Mouse (Mus musculus) splenic B cell, adult 2 months (primary cell): ENCODE results near the gene Sestd1.

Experiments
- DNase-seq: peaks from one replicate; pipeline ENCODE4 v3.0.0-alpha.2; 2011; ENCODE audit warnings: low read depth, low spot score
- H3K27me3 ChIP-seq: 2 replicates; pipeline ENCODE4 v1.6.1; 2012; ENCODE audit warnings: mild to moderate bottlenecking, low read length, moderate library complexity, mixed read lengths; ENCODE audit not compliant: control insufficient read depth, poor library complexity, insufficient read depth, severe bottlenecking
- H3K36me3 ChIP-seq: 2 replicates; pipeline ENCODE4 v1.6.1; 2012; ENCODE audit warnings: mild to moderate bottlenecking, low read length, moderate library complexity, mixed read lengths; ENCODE audit not compliant: control insufficient read depth, poor library complexity, insufficient read depth, severe bottlenecking

The Sestd1 gene

DNA sequence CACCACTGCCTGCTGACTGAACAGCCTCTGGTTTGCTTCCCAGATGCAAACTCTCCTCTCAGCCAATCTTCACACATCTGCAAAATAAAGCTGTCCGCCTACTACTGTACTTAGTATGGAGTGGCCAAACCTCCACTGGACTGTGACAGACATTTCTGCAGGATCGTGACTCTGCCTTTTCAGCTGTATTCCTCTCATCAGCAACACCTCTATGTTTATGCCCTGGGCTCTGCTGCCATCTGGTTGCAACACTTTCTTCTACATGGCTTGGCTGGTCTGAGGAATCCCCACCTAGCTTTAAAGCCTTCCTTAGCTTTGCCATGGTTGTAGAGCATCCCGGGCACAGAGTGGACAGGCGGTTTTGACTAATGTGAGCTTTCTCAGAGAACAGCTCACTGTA, 20.3 kb downstream of the Sestd1 start:
- no peaks in the 10 kb centered on the region for H3K27me3 ChIP-seq
- H3K36me3 ChIP-seq, result no peaks in the 10 kb centered on the region
- DNase-seq, result no peak

DNA sequence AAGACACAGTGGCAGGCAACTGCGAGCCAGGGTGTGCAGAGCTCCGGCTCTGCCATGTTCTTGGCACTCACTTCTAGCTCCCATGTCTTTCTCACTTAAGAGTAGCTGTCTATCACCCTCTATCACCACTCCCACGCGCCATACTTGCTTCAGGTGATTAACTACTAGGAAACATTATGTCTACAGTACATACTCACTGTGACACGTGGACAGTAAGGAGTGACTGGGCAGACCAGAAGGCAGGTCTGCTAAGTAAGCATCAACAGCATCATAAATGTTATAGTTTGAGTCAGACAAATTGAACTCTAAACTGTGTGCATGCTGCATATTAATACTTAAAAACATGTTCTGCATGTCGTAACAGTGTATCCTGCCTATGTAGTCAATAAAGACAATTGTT, 27.2 kb downstream of the Sestd1 start:
- DNase-seq, result no peak
- H3K27me3 ChIP-seq, result no peaks in the 10 kb centered on the region

DNA sequence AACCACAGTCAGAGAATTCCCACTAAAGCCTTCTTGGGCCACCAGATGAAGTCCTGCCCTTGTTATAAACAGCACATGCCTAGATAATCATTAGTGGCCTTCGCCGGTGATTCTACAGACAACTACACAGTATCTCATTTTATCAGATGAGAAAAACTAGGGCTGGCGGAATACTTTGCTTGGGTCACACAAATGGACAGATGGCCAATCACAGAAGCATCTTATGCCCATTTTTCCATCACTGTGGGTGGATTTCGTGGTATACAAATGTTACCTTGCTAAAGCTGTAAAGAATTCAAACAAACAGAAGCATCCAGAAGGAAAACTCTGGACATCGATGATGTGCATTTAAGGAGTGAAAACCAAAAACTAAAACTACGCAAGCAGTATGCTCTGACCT, 28.7 kb downstream of the Sestd1 start:
- H3K36me3 ChIP-seq, result no peaks in the 10 kb centered on the region
- DNase-seq, result no peak
- H3K27me3 ChIP-seq, result no peaks in the 10 kb centered on the region

More for the DNA sequence above, 27.2 kb downstream of the Sestd1 start:
- H3K36me3 ChIP-seq, result no peaks in the 10 kb centered on the region

DNA sequence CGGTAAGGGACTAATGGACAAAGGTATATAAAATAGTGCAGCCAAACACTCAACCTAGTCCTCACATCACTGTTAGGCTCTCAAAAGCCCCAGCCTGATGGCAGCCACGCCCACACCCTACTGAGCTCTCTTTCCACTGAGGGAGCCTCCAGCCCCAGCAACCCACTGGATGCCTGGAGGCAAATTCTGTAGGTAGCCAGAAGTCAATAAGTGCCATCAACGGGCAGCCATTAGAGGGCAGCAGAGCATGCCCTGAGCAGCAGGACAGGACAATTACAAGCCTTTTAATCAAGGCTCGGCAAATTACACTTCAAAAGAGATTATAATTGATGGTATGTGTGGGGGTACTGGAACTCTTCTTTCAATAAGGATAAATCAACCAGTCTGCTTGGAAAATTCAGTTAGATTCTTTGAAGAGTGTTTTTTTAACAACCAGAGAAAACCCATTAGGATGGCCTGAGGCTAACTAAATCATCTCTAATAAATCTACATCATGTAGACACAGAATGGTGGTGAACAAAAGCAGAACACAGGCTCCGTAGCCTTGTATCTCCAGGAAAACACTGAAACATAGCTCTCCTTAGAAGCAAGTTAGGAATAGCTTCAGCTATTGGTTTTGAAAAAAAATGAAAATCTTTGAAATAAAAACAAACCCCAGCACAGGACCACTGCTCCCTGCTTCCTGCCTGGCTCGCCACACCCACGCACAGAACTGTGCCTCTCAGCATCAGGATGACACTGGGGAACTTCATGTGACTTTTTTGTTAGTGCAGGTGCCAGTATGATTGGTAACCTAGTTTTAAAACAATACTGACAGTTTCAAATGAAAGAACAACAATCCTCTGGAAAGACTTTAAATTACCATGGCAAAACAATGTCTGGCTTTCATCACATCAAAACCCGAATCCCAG, 30.4 kb downstream of the Sestd1 start:
- DNase-seq, result peak; percentile 12
- H3K36me3 ChIP-seq, result no peaks in the 10 kb centered on the region
- no peaks in the 10 kb centered on the region for H3K27me3 ChIP-seq

DNA sequence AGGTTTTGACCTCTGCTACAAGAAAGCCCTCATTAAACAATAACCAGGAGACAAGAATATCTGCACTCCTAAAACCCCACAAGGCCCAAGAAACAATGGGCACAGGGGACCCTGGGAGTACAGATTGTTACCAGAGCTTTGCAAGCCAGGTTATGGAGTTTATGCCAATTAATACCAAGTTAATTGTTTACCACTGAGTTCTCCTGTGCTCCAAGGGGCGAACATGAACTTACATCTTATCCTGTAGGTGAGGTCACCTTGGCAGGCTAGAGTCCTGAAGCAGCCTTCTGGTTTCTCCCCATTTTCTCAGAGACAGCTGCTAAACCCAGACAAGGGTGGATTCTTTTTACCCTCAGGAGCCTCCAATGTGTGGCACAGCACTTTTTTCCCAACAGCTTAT, 32.0 kb downstream of the Sestd1 start:
- DNase-seq, result no peak
- no peaks in the 10 kb centered on the region for H3K36me3 ChIP-seq
- no peaks in the 10 kb centered on the region for H3K27me3 ChIP-seq

DNA sequence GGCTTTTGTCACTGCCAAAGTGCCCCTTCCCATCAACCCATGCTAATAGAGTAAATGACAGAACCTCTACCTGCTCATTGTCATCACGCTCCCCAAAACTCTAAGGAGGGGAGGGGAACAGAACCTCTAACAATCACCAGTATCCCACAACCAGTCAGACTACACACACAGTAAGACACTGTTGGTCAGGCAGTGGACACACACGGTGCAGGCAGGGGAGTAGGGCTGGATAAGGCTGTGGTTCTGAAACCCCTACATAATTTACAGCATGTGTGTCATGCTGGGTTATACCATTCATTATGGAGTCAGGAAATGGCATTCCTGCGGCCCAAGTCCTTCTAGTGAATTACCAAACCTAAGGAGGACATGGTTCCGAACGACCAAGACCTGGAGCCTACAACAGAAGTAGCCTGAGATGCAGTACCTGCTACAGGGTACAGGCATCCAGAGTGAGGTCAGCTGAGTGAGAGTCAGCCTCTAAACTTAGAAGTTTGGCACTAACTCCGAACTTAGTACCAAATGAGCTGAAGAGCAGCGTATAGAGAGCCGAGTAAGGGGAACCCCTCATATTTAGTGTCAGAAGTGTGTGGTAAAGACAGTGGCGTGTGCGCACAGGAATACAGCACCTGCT, 33.1 kb downstream of the Sestd1 start:
- DNase-seq, result no peak
- Histone ChIP-seq H3K27me3 (no peaks in the 10 kb centered on the region), H3K36me3 (no peaks in the 10 kb centered on the region)

DNA sequence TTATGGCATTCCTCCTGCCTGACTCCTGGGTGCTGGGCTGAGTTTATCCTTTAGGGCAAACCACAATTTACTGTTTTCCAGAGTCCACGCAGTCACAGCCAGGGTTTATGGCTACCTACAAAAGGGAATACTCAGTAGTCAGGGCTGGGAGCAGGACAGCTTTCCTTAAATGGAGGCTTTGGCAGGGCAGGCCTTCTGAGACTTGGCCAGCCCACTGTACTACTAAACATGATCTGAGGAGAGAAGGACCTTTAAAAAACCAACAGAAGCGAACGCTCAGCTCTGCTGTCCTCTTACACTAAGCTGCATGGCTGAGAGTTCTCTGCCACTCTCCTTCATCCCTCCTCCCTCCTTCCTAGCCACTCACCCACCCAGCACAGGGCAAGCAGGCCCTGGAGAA, 34.6 kb downstream of the Sestd1 start:
- no peak for DNase-seq
- no peaks in the 10 kb centered on the region for H3K36me3 ChIP-seq
- H3K27me3 ChIP-seq, result no peaks in the 10 kb centered on the region

DNA sequence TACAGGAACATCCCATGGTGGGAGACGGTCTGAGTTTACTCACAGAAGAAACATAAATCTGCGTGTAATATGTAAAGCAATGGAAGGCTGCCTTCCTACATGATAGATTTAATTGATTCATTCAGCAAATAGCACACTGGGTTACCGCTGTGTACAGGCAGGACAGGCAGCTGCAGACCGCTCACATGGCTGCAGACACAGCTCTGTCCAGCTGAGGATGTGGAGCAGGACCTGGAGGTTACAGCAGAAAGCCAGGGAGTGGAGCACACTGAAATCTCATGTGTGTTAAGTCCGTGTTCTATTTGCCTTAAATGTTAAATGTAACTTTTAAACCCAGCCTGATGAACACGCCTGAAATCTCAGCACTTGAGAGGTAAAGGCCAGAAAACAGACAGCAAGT, 38.1 kb downstream of the Sestd1 start:
- no peak for DNase-seq
- H3K27me3 ChIP-seq, result no peaks in the 10 kb centered on the region
- no peaks in the 10 kb centered on the region for H3K36me3 ChIP-seq

DNA sequence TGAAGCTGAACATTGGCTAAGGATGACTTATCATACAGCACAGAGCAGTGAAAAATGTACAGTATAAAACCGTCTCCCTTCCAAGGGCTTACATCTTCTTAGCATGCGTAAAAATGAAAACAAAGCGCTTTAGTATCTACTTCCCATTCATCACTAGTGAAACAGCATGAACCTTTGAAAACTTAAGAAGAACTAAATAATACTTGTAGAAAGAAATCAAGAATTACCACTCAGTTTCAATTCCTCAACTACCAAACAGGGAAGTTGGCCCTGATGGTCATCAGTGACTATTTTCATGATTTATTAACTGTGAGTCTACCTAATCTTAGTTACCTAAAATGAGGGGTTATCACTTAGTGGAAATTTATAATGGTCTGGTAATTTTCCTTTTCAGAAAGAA, 41.8 kb downstream of the Sestd1 start:
- Histone ChIP-seq H3K36me3 (no peaks in the 10 kb centered on the region), H3K27me3 (no peaks in the 10 kb centered on the region)
- DNase-seq, result no peak

DNA sequence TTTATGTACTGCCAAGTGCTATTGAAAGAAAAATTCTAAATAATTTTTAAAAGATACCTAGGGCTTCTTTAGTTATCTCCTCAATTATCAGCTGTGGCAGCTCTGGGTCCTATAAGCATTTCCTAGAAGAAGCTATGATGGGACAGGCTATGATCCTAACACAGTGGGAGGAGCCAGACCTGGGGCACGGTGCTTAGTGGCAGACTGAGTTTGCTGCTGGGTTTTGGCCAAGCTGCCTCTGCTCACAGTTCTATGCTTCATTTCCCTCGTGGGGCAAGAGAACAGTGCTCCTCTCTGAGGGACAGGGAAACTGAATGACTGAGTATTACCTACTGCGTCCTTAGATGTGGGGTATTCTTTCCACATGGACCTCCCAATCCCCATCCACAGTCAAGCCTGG, 42.3 kb downstream of the Sestd1 start:
- no peaks in the 10 kb centered on the region for H3K36me3 ChIP-seq
- no peaks in the 10 kb centered on the region for H3K27me3 ChIP-seq
- no peak for DNase-seq

DNA sequence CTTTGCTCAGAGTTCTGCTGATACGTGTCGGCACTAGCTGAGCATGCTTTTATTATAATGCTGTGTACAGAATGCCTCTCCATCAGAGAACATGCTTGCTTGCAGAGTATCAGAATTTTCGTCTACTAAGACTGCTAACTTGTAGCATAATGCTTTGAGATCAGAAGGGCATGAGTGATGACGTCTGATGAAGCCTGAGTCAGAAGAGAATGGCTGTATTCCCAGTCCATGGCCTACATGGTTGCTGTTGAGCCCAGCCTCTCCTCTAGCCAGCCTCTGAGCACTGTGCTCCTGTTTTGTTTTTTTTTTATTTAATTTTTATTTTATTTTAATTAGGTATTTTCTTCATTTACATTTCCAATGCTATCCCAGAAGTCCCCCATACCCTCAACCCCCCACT, 43.5 kb downstream of the Sestd1 start:
- DNase-seq, result no peak
- no peaks in the 10 kb centered on the region for H3K27me3 ChIP-seq
- H3K36me3 ChIP-seq, result no peaks in the 10 kb centered on the region

DNA sequence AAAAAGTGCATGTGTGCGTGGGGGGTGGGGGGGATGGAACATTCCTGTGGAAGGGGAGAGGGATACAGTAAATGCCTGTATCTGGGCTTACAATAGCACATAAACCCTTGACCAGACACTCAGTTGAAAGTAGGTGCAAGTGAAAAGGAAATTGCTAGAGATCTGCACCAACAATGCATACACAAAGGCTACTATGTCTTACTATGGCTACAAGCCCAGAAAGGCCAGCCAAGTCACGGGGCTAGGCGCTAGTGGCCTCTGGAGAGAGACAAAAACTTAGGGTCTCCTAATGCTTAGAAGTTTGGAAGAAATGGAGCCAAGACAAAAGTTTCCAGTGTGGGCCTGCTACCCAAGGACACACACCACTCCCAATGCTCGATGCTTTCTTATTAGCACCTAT, 44.5 kb downstream of the Sestd1 start:
- no peak for DNase-seq
- Histone ChIP-seq H3K36me3 (no peaks in the 10 kb centered on the region), H3K27me3 (no peaks in the 10 kb centered on the region)

DNA sequence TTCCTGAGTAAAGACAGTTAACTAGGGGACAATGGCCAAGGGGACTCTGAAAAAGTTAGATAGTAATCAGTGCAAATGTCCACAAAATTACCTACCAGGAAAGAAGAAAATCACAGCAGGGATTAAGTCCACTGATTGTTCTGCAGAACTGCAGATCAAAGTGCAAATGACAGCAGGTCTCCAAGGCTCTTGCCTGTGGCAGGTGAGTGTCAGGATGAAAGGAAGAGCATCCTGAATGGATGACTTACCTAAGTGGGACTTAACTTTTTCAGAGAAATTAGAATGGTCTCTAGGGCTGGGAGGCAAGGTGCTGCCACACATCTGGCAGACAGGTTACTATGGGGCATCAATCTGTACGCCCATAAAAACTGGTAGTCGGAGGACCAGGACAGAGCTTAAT, 47.8 kb downstream of the Sestd1 start:
- no peaks in the 10 kb centered on the region for H3K27me3 ChIP-seq

DNA sequence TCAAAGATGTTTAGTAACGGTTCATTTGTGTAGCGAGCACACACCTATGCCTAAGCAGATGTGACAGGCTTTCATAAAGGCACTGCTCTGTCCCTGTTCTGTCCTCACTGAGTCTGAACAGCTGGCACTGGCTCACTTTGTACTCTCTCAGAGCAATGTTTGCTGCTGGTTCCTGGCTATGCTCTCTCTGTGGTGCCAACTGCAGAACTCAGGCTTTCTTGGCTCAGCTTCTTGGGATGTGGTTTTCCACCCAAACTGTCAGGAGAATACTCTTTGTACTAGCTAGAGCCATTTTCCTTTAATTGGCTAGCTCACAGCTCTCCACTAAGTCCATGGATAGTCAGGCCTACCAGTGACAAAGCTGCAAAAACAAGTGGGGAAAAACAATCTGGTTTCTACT, 59.4 kb downstream of the Sestd1 start:
- no peaks in the 10 kb centered on the region for H3K27me3 ChIP-seq
- DNase-seq, result no peak

More for the DNA sequence above, 47.8 kb downstream of the Sestd1 start:
- H3K36me3 ChIP-seq, result no peaks in the 10 kb centered on the region
- DNase-seq, result no peak

DNA sequence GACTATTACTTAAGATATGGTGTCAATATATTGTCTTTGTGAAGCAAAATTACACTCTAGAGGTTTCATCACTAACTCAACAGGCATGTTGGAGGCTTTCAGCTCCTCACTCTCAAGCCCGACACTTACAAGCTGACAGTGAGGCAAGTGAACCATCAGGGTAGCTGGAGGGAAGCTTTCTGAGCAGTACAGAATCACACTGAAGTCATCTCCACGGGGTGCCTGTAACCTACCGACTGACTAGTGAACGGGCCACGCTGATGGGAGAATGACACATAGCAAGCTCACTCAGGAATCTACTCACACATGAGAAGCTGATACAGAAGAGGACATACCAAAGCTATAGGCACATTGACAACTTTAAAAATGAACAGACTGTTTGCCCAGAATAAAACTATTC, 67.5 kb downstream of the Sestd1 start:
- H3K27me3 ChIP-seq, result no peaks in the 10 kb centered on the region
- no peaks in the 10 kb centered on the region for H3K36me3 ChIP-seq
- DNase-seq, result no peak

More for the DNA sequence above, 59.4 kb downstream of the Sestd1 start:
- no peaks in the 10 kb centered on the region for H3K36me3 ChIP-seq
